ENCODE assay signal across 18 mouse cellular contexts in the genomic region with DNA sequence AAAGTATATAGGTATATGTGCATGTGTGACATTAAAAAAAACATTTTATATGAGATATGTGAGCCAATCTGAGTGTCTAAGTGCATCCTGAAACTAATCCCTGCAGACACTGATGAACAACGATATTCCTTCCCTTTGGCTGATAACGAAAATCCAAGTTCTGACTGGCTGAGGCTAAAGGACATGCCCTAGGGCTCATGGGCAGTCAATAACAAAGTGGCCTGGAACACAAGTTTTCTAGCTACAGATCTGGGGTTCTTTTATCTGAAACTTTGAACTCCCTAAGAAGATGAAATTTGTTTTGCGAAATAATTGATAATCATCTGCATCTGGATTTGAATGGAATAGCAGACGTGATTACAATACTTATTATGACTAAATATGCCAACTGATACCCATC.
A peak's percentile ranks its signal among the peaks of the same experiment; 100 is the strongest.
DNase-seq lines count a peak whose midpoint lies in the region; ATAC-seq and TF ChIP-seq lines count a peak whose summit lies in the region.
"Had no signal": no experiment of that assay in that cellular context is flagged by ENCODE, and none has a peak within 500 bp of the region (broad histone marks: within the 10 kb centered on the region; RNA-seq: fewer than 3 reads in every experiment).

No protein-coding gene starts in this region.

- H3K9ac ChIP-seq in liver, adult 2 months (ENCODE audit: low read depth, low read length), result no peak overlapping the region
- H3K9ac ChIP-seq in liver, embryonic 11.5 days (ENCODE audit: low read depth, low read length), result no peak overlapping the region

- H3K79me2 ChIP-seq in liver, adult 2 months (ENCODE audit: control insufficient read depth, insufficient read depth, low read length), result peaks cover 29% of the 10 kb centered on the region

- 15% methylated on average over 4 of the region's 4 CpGs for WGBS in liver, adult 2 months
- WGBS in liver, embryonic 11.5 days, result 82% methylated on average over 4 of the region's 4 CpGs

- no peak overlapping the region for H3K4me3 ChIP-seq in liver, adult 2 months (ENCODE audit: insufficient read depth, low read depth, low read length)
- no peak overlapping the region for H3K4me3 ChIP-seq in liver, embryonic 11.5 days (ENCODE audit: low read depth, low read length)

- no peaks in the 10 kb centered on the region for H3K27me3 ChIP-seq in liver, adult 2 months (ENCODE audit: control insufficient read depth, insufficient read depth, low read length)
- H3K27me3 ChIP-seq in liver, embryonic 11.5 days (replicated peaks; ENCODE audit: control insufficient read depth, insufficient read depth, low read length), result no peaks in the 10 kb centered on the region
- H3K27me3 ChIP-seq: Patski had no signal

- H3K9me3 ChIP-seq in liver, embryonic 11.5 days (ENCODE audit: control insufficient read depth, low read length), result no peaks in the 10 kb centered on the region
- H3K9me3 ChIP-seq: G1E had no signal

- H3K27ac ChIP-seq in liver, adult 2 months (replicated peaks; ENCODE audit: insufficient read depth, low read depth, low read length), result peak overlapping the region; percentile 72
- H3K27ac ChIP-seq in liver, embryonic 11.5 days (ENCODE audit: low read depth, low read length), result no peak overlapping the region

- DNase-seq in heart, adult 11 months, result peak; percentile 4
- no peak for DNase-seq in heart, postnatal 14 days
- peak; percentile 70 for DNase-seq in liver, adult 2 months (ENCODE audit: extremely low read depth, low read depth, low spot score)
- no peak for DNase-seq in liver, embryonic 11.5 days (ENCODE audit: low spot score)
- DNase-seq: adrenal gland, adult 2 months; adrenal gland, adult 8-10 months; adrenal gland, postnatal 10 days; adrenal gland, postnatal 14 days; adrenal gland, postnatal 25 days; adrenal gland, postnatal 36 days; B cell, adult 2 months; cerebellum, adult 11 months; cerebellum, adult 11-12 months; cerebellum, adult 18-20 months had no signal

- TF ChIP-seq POLR2A in liver, adult 2 months (IDR thresholded peaks at IDR 0.05; ENCODE audit: extremely low read depth, insufficient read depth, low read length), result no peak

- ATAC-seq in liver, embryonic 11.5 days (replicated peaks; ENCODE audit: low FRiP score), result no peak
- ATAC-seq: activated CD4-positive, CD25-positive, alpha-beta regulatory T cell, adult 4 months; CD4-positive, CD25-positive, alpha-beta regulatory T cell, adult 4 months; Patski had no signal

- H3K4me2 ChIP-seq in liver, embryonic 11.5 days, result no peak overlapping the region

- no peaks in the 10 kb centered on the region for H3K36me3 ChIP-seq in liver, adult 2 months (ENCODE audit: control insufficient read depth, insufficient read depth, low read length)
- H3K36me3 ChIP-seq in liver, embryonic 11.5 days (ENCODE audit: control insufficient read depth, insufficient read depth, low read length), result no peaks in the 10 kb centered on the region
- H3K36me3 ChIP-seq: G1E had no signal

- TF ChIP-seq CTCF in liver, adult 2 months (IDR thresholded peaks at IDR 0.05; ENCODE audit: low read depth, low read length), result no peak

- intact Hi-C loops in heart, postnatal 14 days (cut with DNase I), result no loop called here

- H3K4me1 ChIP-seq in liver, adult 2 months (ENCODE audit: control insufficient read depth, insufficient read depth, low read length), result peaks cover 42% of the 10 kb centered on the region
- H3K4me1 ChIP-seq in liver, embryonic 11.5 days (replicated peaks; ENCODE audit: control insufficient read depth, insufficient read depth, low read length), result peaks cover 14% of the 10 kb centered on the region

Comparison
In these comparisons a context has a peak if more than half of its experiments do, and no peak if none do; other contexts are left out.
1. DNase-seq: peak in heart, adult 11 months (single experiment) and liver, adult 2 months (single experiment); none in heart, postnatal 14 days (0 of 2) and liver, embryonic 11.5 days (single experiment).